Mouse (Mus musculus): ENCODE measurements around the gene Olfr282. TPM values are rescaled to one million over a fixed set of nuclear protein-coding genes. Genes with fewer than 3 reads are reported as not detected.

The Olfr282 gene
- polyA plus RNA-seq, 1 experiment, result not detected

- Histone ChIP-seq H3K79me2 (ENCODE audit: control insufficient read depth, insufficient read depth) (no peaks in the 10 kb centered on the region), H3ac (ENCODE audit: control insufficient read depth, insufficient read length) (no peak overlapping the region), H3K4me3 (no peak overlapping the region), H3K27me3 (ENCODE audit: control insufficient read depth, insufficient read depth, insufficient read length) (peaks cover 28% of the 10 kb centered on the region), H3K4me2 (ENCODE audit: low read depth) (no peak overlapping the region), H3K36me3 (ENCODE audit: control insufficient read depth, insufficient read depth) (no peaks in the 10 kb centered on the region)
- TF ChIP-seq MAX (IDR thresholded peaks at IDR 0.05; ENCODE audit: low read depth) (no peak), USF1 (IDR thresholded peaks at IDR 0.05; ENCODE audit: low read depth) (no peak), E2F4 (IDR thresholded peaks at IDR 0.05; ENCODE audit: insufficient read depth) (no peak)
These were observed 6.7 kb upstream of the Olfr282 start for GRCm38 (mm10) chr15:98424326-98424725.

DNA sequence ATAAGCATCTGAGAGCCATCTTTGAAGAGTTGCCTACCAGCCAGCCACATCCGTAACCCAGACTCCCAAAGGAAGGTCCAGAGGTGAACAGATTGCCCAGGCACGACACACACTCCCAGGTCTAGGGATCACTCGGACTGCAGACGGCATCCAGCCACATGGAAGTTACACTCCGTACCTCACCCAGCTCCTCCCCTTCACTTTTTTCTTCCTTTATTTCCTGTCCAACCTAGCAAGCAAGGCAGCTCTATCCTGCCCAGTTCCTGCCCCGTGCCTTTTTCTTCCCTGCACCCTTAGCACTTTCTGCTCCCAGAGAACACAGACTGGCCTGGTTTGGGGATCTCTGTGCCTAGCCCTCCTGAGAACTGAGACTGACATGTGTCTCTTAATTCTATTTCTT lies 6.3 kb upstream of the Olfr282 start:
- Histone ChIP-seq H3K4me2 (ENCODE audit: low read depth) (no peak overlapping the region), H3K79me2 (ENCODE audit: control insufficient read depth, insufficient read depth) (no peaks in the 10 kb centered on the region), H3K36me3 (ENCODE audit: control insufficient read depth, insufficient read depth) (no peaks in the 10 kb centered on the region), H3K4me3 (no peak overlapping the region), H3ac (ENCODE audit: control insufficient read depth, insufficient read length) (no peak overlapping the region), H3K27me3 (ENCODE audit: control insufficient read depth, insufficient read depth, insufficient read length) (peaks cover 27% of the 10 kb centered on the region)
- no peak for TF ChIP-seq MYOD1 (IDR thresholded peaks at IDR 0.05; ENCODE audit: control insufficient read depth in 1 of 3, insufficient read length in 2 of 3, low read depth in 2 of 3)
- TF ChIP-seq USF1 (IDR thresholded peaks at IDR 0.05; ENCODE audit: low read depth), result no peak
- TF ChIP-seq POLR2AphosphoS2 (IDR thresholded peaks at IDR 0.05; ENCODE audit: insufficient read length, low read depth), result no peak
- TF ChIP-seq TCF3 (IDR thresholded peaks at IDR 0.05; ENCODE audit: insufficient read length, low read depth), result no peak
- TF ChIP-seq MAX (IDR thresholded peaks at IDR 0.05; ENCODE audit: low read depth), result no peak
- TF ChIP-seq TCF12 (IDR thresholded peaks at IDR 0.05; ENCODE audit: insufficient read depth, poor library complexity, severe bottlenecking), result no peak
- TF ChIP-seq POLR2A (IDR thresholded peaks at IDR 0.05; ENCODE audit: insufficient read length, low read depth), result no peak
- TF ChIP-seq REST (IDR thresholded peaks at IDR 0.05; ENCODE audit: insufficient read depth, insufficient read length), result no peak
- no peak for TF ChIP-seq SRF (IDR thresholded peaks at IDR 0.05; ENCODE audit: control insufficient read depth, insufficient read length, low read depth)

GRCm38 (mm10) chr15:98425188-98425587 lies 5.8 kb upstream of the Olfr282 start:
- no peaks in the 10 kb centered on the region for H3K36me3 ChIP-seq (ENCODE audit: control insufficient read depth, insufficient read depth)
- H3K79me2 ChIP-seq (ENCODE audit: control insufficient read depth, insufficient read depth), result no peaks in the 10 kb centered on the region
- H3K4me3 ChIP-seq, result no peak overlapping the region
- TF ChIP-seq POLR2A (IDR thresholded peaks at IDR 0.05; ENCODE audit: insufficient read length, low read depth) (no peak), TCF12 (IDR thresholded peaks at IDR 0.05; ENCODE audit: insufficient read depth, poor library complexity, severe bottlenecking) (no peak), POLR2AphosphoS2 (IDR thresholded peaks at IDR 0.05; ENCODE audit: insufficient read length, low read depth) (no peak), E2F4 (IDR thresholded peaks at IDR 0.05; ENCODE audit: insufficient read depth) (no peak), MYOG (IDR thresholded peaks at IDR 0.05; ENCODE audit: control insufficient read depth in 1 of 3, insufficient read depth in 1 of 3, insufficient read length in 2 of 3, low read depth in 2 of 3) (no peak), SRF (IDR thresholded peaks at IDR 0.05; ENCODE audit: control insufficient read depth, insufficient read length, low read depth) (no peak), MAX (IDR thresholded peaks at IDR 0.05; ENCODE audit: low read depth) (no peak), USF1 (IDR thresholded peaks at IDR 0.05; ENCODE audit: low read depth) (no peak), MYOD1 (IDR thresholded peaks at IDR 0.05; ENCODE audit: control insufficient read depth in 1 of 3, insufficient read length in 2 of 3, low read depth in 2 of 3) (no peak), TCF3 (IDR thresholded peaks at IDR 0.05; ENCODE audit: insufficient read length, low read depth) (no peak), REST (IDR thresholded peaks at IDR 0.05; ENCODE audit: insufficient read depth, insufficient read length) (no peak), CEBPB (IDR thresholded peaks at IDR 0.05; ENCODE audit: insufficient read depth, poor library complexity, severe bottlenecking) (no peak)
- H3K4me2 ChIP-seq (ENCODE audit: low read depth), result no peak overlapping the region
- H3ac ChIP-seq (ENCODE audit: control insufficient read depth, insufficient read length), result no peak overlapping the region
- peaks cover 23% of the 10 kb centered on the region for H3K27me3 ChIP-seq (ENCODE audit: control insufficient read depth, insufficient read depth, insufficient read length)

DNA sequence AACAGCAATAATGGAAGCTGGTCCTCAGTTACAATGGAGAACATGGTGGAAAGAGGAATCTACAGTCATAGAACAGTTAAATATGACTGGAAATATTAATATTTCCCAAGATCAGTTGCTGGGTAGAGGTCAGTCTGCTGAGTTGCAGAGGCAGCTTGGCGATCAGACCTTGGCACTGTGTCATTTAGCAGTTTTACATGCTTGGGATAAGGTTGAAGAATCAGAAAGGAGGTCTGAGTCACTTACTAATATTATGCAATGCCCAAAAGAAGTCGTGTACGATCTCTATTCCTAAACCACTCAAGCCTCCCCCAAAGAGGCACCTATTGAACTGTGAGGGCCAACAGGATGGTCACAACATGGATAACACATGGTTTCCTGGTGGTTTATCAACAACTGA lies 13.5 kb downstream of the Olfr282 start:
- TF ChIP-seq CEBPB (IDR thresholded peaks at IDR 0.05; ENCODE audit: insufficient read depth, poor library complexity, severe bottlenecking), result no peak
- TF ChIP-seq MYOG (IDR thresholded peaks at IDR 0.05; ENCODE audit: control insufficient read depth in 1 of 3, insufficient read depth in 1 of 3, insufficient read length in 2 of 3, low read depth in 2 of 3), result no peak
- no peak for TF ChIP-seq MYOD1 (IDR thresholded peaks at IDR 0.05; ENCODE audit: control insufficient read depth in 1 of 3, insufficient read length in 2 of 3, low read depth in 2 of 3)
- TF ChIP-seq POLR2A (IDR thresholded peaks at IDR 0.05; ENCODE audit: insufficient read length, low read depth), result no peak
- no peak for TF ChIP-seq SRF (IDR thresholded peaks at IDR 0.05; ENCODE audit: control insufficient read depth, insufficient read length, low read depth)
- no peak for TF ChIP-seq REST (IDR thresholded peaks at IDR 0.05; ENCODE audit: insufficient read depth, insufficient read length)
- TF ChIP-seq MAX (IDR thresholded peaks at IDR 0.05; ENCODE audit: low read depth), result no peak
- TF ChIP-seq USF1 (IDR thresholded peaks at IDR 0.05; ENCODE audit: low read depth), result no peak
- TF ChIP-seq TCF3 (IDR thresholded peaks at IDR 0.05; ENCODE audit: insufficient read length, low read depth), result no peak
- no peak for TF ChIP-seq TCF12 (IDR thresholded peaks at IDR 0.05; ENCODE audit: insufficient read depth, poor library complexity, severe bottlenecking)
- no peak for TF ChIP-seq POLR2AphosphoS2 (IDR thresholded peaks at IDR 0.05; ENCODE audit: insufficient read length, low read depth)
- TF ChIP-seq E2F4 (IDR thresholded peaks at IDR 0.05; ENCODE audit: insufficient read depth), result no peak
- no peaks in the 10 kb centered on the region for H3K79me2 ChIP-seq (ENCODE audit: control insufficient read depth, insufficient read depth)
- H3K4me3 ChIP-seq, result no peak overlapping the region
- H3K4me2 ChIP-seq (ENCODE audit: low read depth), result no peak overlapping the region
- peaks cover 6% of the 10 kb centered on the region for H3K27me3 ChIP-seq (ENCODE audit: control insufficient read depth, insufficient read depth, insufficient read length)
- H3K36me3 ChIP-seq (ENCODE audit: control insufficient read depth, insufficient read depth), result no peaks in the 10 kb centered on the region
- H3ac ChIP-seq (ENCODE audit: control insufficient read depth, insufficient read length), result no peak overlapping the region

GRCm38 (mm10) chr15:98448521-98448920 lies 17.5 kb downstream of the Olfr282 start:
- H3K79me2 ChIP-seq (ENCODE audit: control insufficient read depth, insufficient read depth), result no peaks in the 10 kb centered on the region
- no peak overlapping the region for H3K4me2 ChIP-seq (ENCODE audit: low read depth)
- no peak overlapping the region for H3K4me3 ChIP-seq
- H3K36me3 ChIP-seq (ENCODE audit: control insufficient read depth, insufficient read depth), result no peaks in the 10 kb centered on the region
- TF ChIP-seq CEBPB (IDR thresholded peaks at IDR 0.05; ENCODE audit: insufficient read depth, poor library complexity, severe bottlenecking), result no peak
- H3K27me3 ChIP-seq (ENCODE audit: control insufficient read depth, insufficient read depth, insufficient read length), result peaks cover 25% of the 10 kb centered on the region
- no peak overlapping the region for H3ac ChIP-seq (ENCODE audit: control insufficient read depth, insufficient read length)
